Mouse (Mus musculus) MEL-GATA-1-ER (cell line): ENCODE measurements around the gene Gm43302.
"Not testable (repeated sequence)": the region's sequence is repeated elsewhere in the genome, so short reads cannot be mapped to it uniquely, and the experiment has no call there.

Experiments used
- DNase-seq: peaks from one replicate; pipeline ENCODE4 v3.0.0-alpha.2; 2012; ENCODE audit warnings: low read depth; ENCODE audit errors: extremely low read depth

Gm43302 gene

GRCm38 (mm10) chr5:105293226-105294165 lies at the start of gene Gm43302, which contains the start of gene Gbp6:
Gm43302 (minus strand) TSS chr5:105293695.
Gbp6 (minus strand) TSS chr5:105293698.
- DNase-seq = not testable (repeated sequence)

- no peak for DNase-seq
These were observed 47.8 kb upstream of the Gm43302 start for GRCm38 (mm10) chr5:105341281-105341680.

- DNase-seq = no peak
These were observed 29.0 kb upstream of the Gm43302 start for GRCm38 (mm10) chr5:105322543-105322942.

- DNase-seq = no peak
These were observed 17.4 kb upstream of the Gm43302 start for GRCm38 (mm10) chr5:105310941-105311340.

GRCm38 (mm10) chr5:105309148-105309547 lies 15.7 kb upstream of the Gm43302 start:
- DNase-seq = not testable (repeated sequence)

- not testable (repeated sequence) for DNase-seq
These were observed 13.5 kb upstream of the Gm43302 start for GRCm38 (mm10) chr5:105306946-105307345.

GRCm38 (mm10) chr5:105306159-105306581 lies 12.7 kb upstream of the Gm43302 start:
- no peak for DNase-seq

- not testable (repeated sequence) for DNase-seq
These were observed 12.2 kb upstream of the Gm43302 start for GRCm38 (mm10) chr5:105305671-105306070.

GRCm38 (mm10) chr5:105301963-105302362 lies 8.5 kb upstream of the Gm43302 start:
- no peak for DNase-seq

GRCm38 (mm10) chr5:105301531-105301930 lies 8.0 kb upstream of the Gm43302 start:
- DNase-seq = no peak

- no peak for DNase-seq
These were observed 2.3 kb upstream of the Gm43302 start for GRCm38 (mm10) chr5:105295746-105296145.

GRCm38 (mm10) chr5:105292492-105292891 lies 1.0 kb downstream of the Gm43302 start:
- DNase-seq = no peak

- DNase-seq = not testable (repeated sequence)
These were observed 2.6 kb downstream of the Gm43302 start for GRCm38 (mm10) chr5:105290921-105291320.

- DNase-seq = not testable (repeated sequence)
These were observed 32.8 kb downstream of the Gm43302 start for GRCm38 (mm10) chr5:105260673-105261072.

- DNase-seq = no peak
These were observed 41.0 kb downstream of the Gm43302 start for GRCm38 (mm10) chr5:105252491-105252890.

GRCm38 (mm10) chr5:105244741-105245140 lies 48.8 kb downstream of the Gm43302 start:
- not testable (repeated sequence) for DNase-seq

- not testable (repeated sequence) for DNase-seq
These were observed 52.5 kb downstream of the Gm43302 start for GRCm38 (mm10) chr5:105240982-105241381.

- not testable (repeated sequence) for DNase-seq
These were observed 53.9 kb downstream of the Gm43302 start, which contains the start of gene Gbp10 for GRCm38 (mm10) chr5:105239483-105240047. Gbp10 (minus strand) TSS chr5:105239533.

- DNase-seq = not testable (repeated sequence)
These were observed 55.1 kb downstream of the Gm43302 start for GRCm38 (mm10) chr5:105238402-105238801.

GRCm38 (mm10) chr5:105236040-105236439 lies 57.5 kb downstream of the Gm43302 start:
- not testable (repeated sequence) for DNase-seq

- DNase-seq = not testable (repeated sequence)
These were observed 84.5 kb downstream of the Gm43302 start for GRCm38 (mm10) chr5:105208957-105209356.

GRCm38 (mm10) chr5:105200791-105201355 lies 92.6 kb downstream of the Gm43302 start:
- not testable (repeated sequence) for DNase-seq
